Mouse (Mus musculus) cerebellum, postnatal 4 days (tissue): ENCODE measurements at regions not wholly inside any gene's neighbourhood (a gene's known extent, or its start where the extent isn't known, plus 50 kb on each side); places are given as distances from the start of the nearest gene placed in this dataset.

Experiments
- DNase-seq, 2 experiments: peaks; one replicate each; pipeline ENCODE4 v3.0.0; 2022; ENCODE audit warnings: low spot score in 2 of 2, mixed read lengths in 1 of 2

DNA sequence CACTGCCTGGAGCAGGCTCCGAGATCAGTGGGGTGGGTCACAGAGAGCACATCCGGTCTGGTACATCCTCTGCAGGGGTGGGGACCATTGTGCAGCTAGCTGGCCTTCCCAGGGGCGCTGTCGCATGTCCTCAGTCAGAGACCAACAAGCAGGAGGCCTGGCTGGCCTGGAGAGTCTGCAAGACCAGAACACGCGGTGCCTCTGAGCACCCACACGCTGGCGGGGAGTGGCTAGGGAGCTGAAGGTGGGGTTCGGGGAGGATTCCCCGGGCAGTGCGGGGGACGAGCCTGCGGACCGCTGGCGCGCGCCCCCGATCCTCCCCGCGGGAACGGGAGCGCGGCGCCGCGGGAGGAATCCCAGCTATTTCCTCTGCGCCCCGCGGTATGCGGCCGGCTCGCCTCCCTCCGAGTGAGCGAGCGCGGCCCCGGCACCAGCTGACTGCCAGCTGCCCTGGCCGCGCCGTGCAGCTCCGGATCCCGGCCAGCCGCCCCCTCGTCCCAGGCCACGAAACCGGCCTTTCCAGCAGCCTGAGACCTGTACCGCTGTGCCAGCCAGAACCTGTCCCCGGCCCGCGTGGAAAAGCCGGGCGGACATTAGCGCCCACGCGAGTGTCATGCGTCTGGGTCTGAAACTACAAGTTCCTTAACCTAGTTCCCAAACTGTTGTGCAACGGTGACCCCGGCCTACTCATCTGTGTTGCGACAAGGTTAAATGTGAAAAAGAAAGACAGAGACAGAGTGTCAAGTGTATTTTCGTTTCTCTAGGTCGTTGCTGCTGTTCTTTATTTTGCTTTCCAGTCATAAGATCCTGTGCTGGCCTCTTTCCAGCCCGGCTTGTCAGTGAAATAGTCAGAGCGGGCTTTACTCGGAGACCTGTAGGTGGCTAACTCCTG is 61.2 kb downstream of the Pkdcc start:
- peak in 1 of 2 experiments; percentile 41 for DNase-seq

DNA sequence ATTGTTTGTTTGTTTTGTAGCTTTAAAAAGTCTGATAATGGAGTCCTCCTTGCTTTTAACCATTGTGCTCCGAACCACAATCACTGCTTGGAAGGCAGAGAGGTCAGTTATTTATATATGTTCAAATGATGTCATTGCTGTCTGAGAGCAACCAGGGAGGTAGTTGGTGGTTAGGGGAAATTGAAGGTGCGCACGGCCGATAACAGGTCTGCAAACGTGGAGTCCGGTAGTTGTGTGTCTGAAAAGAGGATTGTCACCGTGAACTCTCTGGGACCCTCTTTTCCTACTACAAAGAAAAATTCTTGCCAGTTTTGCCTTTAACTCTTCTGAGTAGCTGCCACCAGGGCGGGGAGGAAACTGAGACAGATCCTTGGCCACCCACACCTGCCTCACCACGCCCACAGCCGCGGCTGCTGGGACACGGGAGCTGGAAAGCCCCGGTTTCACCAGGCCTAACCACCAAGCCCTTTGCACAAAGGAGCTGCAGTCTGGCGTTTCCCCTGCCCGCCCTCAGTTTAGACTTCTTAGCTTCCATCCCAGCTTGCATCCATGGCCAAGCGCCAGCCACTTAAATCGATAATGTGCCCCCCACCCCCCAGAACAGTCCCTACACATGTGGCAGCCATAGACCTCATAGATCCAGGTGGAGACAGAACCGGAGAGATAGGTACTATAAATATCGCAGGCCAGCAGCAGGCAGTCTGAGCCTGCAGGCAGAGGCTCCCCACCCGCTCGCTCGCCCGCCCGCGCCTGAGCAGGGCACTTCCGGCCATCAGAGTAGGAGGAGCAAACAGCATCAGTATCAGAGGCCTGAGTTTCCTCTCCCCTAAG is 62.2 kb downstream of the Pkdcc start:
- DNase-seq = peak in 1 of 2 experiments; percentile 17

DNA sequence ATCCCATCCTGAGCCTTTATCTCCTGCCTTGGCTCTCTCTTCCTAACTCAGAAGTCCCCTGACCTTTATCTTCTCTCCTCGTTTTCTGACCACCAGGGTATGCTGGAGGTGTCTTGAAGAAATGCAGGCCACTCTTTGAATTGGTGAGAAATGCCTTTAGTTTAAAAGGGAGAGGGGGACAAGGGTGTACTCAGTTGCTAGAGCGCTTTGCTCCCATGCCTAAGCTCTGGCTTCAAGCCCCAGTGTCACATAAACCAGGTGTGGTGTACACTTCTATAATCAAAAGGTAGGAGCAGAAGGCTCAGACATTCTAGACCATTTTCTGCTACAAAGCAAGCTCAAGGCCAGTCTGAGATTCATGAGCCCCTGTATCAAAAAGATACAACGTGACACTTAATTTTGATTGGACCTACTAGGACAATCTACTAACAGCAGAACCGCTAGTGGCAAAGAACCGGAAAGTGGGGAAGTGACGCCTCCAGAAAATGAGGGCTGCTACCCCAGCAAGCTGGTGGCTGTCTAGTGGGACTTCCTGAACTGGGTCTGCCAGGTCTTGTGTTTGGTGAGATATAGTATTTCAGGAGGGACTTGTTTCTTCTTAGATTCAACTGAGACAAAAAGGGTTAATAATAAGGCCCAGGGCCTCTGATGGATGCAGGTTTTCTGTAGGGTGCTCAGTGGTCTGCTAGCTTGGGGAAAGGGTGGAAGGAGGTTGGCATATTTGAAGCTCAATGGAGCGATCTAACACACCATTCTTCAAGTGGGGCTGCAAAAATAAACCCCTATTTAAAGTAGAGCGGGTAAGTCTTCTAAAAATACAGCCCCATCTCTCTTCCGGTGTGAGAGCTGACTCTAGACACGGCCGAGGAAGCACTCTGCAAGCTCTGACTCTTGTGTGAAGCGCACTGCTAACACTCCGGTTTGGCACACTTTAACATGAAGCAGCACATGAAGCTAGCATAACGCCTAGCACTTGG is 63.1 kb downstream of the Pkdcc start:
- no peak for DNase-seq

DNA sequence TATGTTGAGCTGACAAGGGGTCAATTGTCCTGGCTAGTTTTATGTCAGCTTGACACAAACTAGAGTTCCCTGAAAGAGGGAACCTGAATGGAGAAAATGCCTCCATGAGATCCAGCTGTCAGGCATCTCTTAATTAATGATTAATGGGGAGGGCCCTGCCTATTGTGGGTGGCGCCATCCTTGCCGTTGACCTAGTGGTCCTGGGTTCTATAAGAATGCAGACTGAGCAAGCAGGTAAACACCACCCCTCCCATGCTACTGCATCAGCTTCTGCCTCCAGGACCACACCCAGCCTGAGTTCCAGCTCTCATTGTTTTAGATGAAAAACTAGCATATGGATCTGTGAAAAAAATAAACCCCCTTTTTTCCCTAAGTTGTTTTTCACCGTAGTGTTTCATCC is 67.4 kb upstream of the Eml4 start:
- no peak for DNase-seq

DNA sequence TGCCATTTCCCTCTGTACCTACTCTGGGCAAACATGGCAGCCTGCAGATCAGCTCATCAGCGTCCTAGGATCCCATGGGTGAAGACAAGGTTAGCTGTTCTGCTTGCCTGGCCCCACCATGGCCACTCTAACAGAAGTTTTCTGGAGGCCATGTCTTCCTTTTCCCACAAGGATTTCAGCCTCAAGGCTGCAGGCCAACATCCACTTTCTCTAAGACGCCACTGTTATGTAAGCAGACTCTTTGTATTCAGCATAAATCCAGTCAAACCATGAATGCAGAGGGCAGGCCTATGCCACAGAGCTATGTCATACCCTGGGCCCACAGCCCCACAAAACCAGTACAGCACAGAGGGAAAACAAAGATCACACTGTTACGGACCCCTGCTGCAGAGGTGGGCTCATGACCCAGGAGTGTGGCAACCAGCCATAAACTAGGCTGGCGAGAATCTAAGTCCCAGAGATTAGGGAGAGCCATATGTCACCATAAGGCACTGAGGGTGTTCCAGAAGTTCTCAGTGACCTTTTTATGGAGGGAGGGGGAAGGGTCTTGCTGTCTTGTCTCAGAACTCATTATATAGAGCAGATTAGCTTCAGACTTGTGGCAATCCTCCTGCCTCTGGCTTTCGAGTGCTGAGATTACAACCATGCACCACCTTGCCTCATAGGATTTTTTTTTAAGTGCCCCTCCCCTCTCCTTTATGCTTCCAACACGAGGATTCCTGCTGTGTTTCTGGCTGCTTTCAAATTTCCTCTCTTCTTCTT is 63.2 kb upstream of the Eml4 start:
- DNase-seq = no peak

DNA sequence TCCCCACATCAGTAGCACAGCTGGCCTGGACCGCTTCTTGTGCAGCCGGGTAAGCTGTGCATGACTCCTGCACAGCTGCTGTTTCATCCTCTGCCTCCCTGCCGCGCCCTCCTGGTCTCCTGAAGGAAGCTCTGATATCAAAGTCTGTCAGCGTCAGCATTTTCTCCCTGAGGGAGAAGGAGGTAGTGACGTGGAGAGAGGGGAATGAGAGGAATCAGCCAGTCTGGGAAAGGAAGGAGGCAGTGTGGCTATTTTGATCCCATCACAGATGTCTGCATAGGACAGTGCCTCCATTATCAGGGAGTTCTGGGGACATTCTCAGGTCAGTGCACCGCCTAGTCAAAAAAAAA is 62.6 kb upstream of the Eml4 start:
- no peak for DNase-seq

DNA sequence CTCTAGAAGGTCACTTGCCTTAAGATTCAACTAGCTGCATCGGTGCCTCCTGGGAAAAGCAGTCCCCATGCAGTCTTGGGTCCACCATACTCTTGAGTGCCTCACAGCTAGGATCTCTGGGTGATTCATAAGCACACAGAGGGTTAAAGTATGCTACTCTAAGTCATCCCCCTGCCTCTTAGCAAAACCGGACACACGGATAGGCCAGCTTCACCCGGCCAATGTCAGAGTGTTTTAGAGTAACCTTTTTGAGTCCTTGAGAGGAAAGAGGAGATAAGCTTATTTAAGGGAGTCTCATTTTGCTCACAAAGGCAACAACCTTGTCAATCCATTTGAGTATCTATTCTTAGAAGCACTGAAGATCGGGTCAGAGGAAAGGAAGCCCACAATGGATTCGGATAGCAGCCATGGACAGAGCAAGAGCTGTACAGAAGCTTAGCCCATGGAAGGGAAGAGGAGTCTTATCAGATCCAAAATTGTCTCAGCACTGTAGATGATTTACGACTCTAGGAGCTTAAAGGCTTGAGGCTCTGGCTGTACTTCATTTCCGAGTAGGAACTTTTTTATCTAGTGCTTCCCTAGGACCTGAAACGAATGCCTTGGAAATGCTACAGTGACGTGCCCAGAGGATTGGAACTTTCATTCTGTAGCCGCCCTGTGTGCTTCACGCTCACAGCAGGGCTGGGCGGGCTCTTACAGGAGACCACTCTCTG is 55.0 kb upstream of the Eml4 start:
- no peak for DNase-seq

DNA sequence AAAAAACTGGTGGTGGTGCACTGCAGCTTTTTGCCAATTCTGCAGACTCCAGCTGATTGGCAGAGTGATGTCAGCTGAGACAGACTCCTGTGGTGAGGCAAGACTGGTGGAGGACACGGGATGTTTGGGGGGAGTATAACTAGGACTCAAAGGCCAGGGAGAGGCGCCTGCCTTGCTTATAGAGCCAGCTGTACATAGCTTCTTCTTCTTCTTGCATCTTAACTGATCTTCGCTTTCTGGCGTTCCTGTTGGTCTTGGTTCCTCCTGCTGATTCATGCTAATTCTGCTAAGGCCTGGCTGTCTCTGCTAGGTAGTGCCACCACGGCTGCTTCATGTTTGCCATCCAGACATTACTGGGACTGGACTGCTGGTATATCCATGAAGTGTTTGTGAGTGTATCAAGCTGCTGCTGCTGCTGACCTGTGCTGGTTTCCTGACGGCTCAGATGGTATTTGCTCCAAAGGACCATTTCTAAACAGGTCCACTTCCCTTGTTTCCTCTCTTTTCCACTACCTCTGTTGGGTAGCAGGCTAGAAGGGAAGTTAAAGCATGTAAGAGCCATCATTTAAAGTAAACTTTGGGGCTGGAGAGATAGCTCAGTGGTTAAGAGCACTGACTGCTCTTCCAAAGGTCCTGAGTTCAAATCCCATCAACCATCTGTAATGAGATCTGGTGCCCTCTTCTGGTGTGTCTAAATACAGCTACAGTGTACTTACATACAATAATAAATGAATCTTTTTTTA is 53.2 kb upstream of the Eml4 start:
- no peak for DNase-seq
